Mouse (Mus musculus) liver, embryonic 16.5 days (tissue): ENCODE data around the gene Arl2bp. TPM values are rescaled to one million over a fixed set of nuclear protein-coding genes. Genes with fewer than 3 reads are reported as not detected.

Experiments used
- ATAC-seq: fragments of 200-750 bp; cut with Nextera tagmentation; 2 replicates; pipeline ENCODE4 v1.8.0; 2017; ENCODE audit warnings: low read depth, mild to moderate bottlenecking, moderate number of reproducible peaks, moderate library complexity
- H3K27ac ChIP-seq: fragments of 300-500 bp; sonication (generic); 2 replicates; pipeline ENCODE4 v1.5.1; 2014; ENCODE audit warnings: mild to moderate bottlenecking, low read length
- H3K27me3 ChIP-seq: fragments of 300-500 bp; sonication (generic); 2 replicates; pipeline ENCODE4 v1.6.1; 2014; ENCODE audit warnings: low read depth, low read length, mixed read lengths; ENCODE audit not compliant: control insufficient read depth, insufficient read depth
- H3K36me3 ChIP-seq: fragments of 300-500 bp; sonication (generic); 2 replicates; pipeline ENCODE4 v1.6.1; 2014; ENCODE audit warnings: mild to moderate bottlenecking; ENCODE audit not compliant: control insufficient read depth, insufficient read depth
- H3K4me1 ChIP-seq: fragments of 300-500 bp; sonication (generic); 2 replicates; pipeline ENCODE4 v1.6.1; 2014; ENCODE audit warnings: low read depth, low read length, mixed read lengths; ENCODE audit not compliant: control insufficient read depth
- H3K4me2 ChIP-seq: fragments of 300-500 bp; sonication (generic); 2 replicates; pipeline ENCODE4 v1.6.1; 2014; ENCODE audit warnings: low read depth, low read length, mixed read lengths
- H3K4me3 ChIP-seq: fragments of 300-500 bp; sonication (generic); 2 replicates; pipeline ENCODE4 v1.5.1; 2014; ENCODE audit warnings: low read depth, mild to moderate bottlenecking, low read length
- H3K9ac ChIP-seq: fragments of 300-500 bp; sonication (generic); 2 replicates; pipeline ENCODE4 v1.6.1; 2014; ENCODE audit warnings: low read depth, low read length
- H3K9me3 ChIP-seq: fragments of 300-500 bp; sonication (generic); replicated peaks from 2 replicates; pipeline ENCODE4 v1.6.1; 2016; ENCODE audit warnings: low read length; ENCODE audit not compliant: control insufficient read depth
- WGBS: fragments of 180-500 bp; shearing (Covaris S2); extraction: QIAGEN DNeasy Blood & Tissue Kit; methylation state at CpG from one replicate; pipeline ENCODE4 v1.1.7; 2014; ENCODE audit not compliant: insufficient replicate concordance; 5-methylcytosine and 5-hydroxymethylcytosine counted together
- polyA plus RNA-seq: library from polyadenylated mRNA; unstranded; fragments of >200 nt; fragmentation: Nextera tagmentation; extraction: Ambion mirVana; gene quantifications from 2 replicates; pipeline ENCODE4 v1.2.1, GENCODE M21; 2015

Arl2bp gene
- polyA plus RNA-seq, 1 experiment from 2014 or later: 19.5 TPM

GRCm38 (mm10) chr8:94682732-94683524, 16.5 kb downstream of the Arl2bp start:
- Histone ChIP-seq H3K4me1 (no peaks in the 10 kb centered on the region), H3K36me3 (no peaks in the 10 kb centered on the region), H3K4me2 (no peak overlapping the region), H3K9me3 (peaks cover 4% of the 10 kb centered on the region; the same call in 1 of the 2 replicates), H3K27me3 (no peaks in the 10 kb centered on the region), H3K27ac (no peak overlapping the region), H3K4me3 (no peak overlapping the region), H3K9ac (no peak overlapping the region)
- ATAC-seq: no peak
- WGBS: 63% methylated on average over 16 of the region's 16 CpGs

- ATAC-seq: no peak
- 42% methylated on average over 4 of the region's 4 CpGs for WGBS
- H3K27ac ChIP-seq: no peak overlapping the region
These were observed 17.9 kb downstream of the Arl2bp start for GRCm38 (mm10) chr8:94684287-94684686.

GRCm38 (mm10) chr8:94685953-94686352, 19.6 kb downstream of the Arl2bp start:
- Histone ChIP-seq H3K27ac (no peak overlapping the region), H3K36me3 (no peaks in the 10 kb centered on the region), H3K4me3 (no peak overlapping the region), H3K9me3 (no peaks in the 10 kb centered on the region), H3K4me1 (no peaks in the 10 kb centered on the region), H3K9ac (no peak overlapping the region), H3K27me3 (no peaks in the 10 kb centered on the region), H3K4me2 (no peak overlapping the region)
- no peak for ATAC-seq
- 49% methylated on average over 9 of the region's 9 CpGs for WGBS

More at GRCm38 (mm10) chr8:94684287-94684686, 17.9 kb downstream of the Arl2bp start:
- Histone ChIP-seq H3K4me1 (no peaks in the 10 kb centered on the region), H3K36me3 (no peaks in the 10 kb centered on the region), H3K9me3 (peaks cover 4% of the 10 kb centered on the region; the same call in 1 of the 2 replicates), H3K4me3 (no peak overlapping the region), H3K27me3 (no peaks in the 10 kb centered on the region), H3K9ac (no peak overlapping the region), H3K4me2 (no peak overlapping the region)

- 10% methylated on average over 6 of the region's 6 CpGs for WGBS
- peaks cover 54% of the 10 kb centered on the region for H3K27me3 ChIP-seq
- no peaks in the 10 kb centered on the region for H3K36me3 ChIP-seq
- no peak overlapping the region for H3K4me3 ChIP-seq
- ATAC-seq: no peak
- no peak overlapping the region for H3K27ac ChIP-seq
- peaks cover 8% of the 10 kb centered on the region for H3K4me1 ChIP-seq
- no peak overlapping the region for H3K4me2 ChIP-seq
- H3K9me3 ChIP-seq: no peaks in the 10 kb centered on the region
- H3K9ac ChIP-seq: no peak overlapping the region
These were observed 28.3 kb downstream of the Arl2bp start for GRCm38 (mm10) chr8:94694701-94695100.

- H3K36me3 ChIP-seq: no peaks in the 10 kb centered on the region
- no peaks in the 10 kb centered on the region for H3K9me3 ChIP-seq
- no peak overlapping the region for H3K27ac ChIP-seq
- peaks cover 54% of the 10 kb centered on the region for H3K27me3 ChIP-seq
- H3K4me3 ChIP-seq: peak overlapping the region; percentile 54
- H3K9ac ChIP-seq: no peak overlapping the region; the same call in 1 of the 2 replicates
- peaks cover 8% of the 10 kb centered on the region for H3K4me1 ChIP-seq
- peak; percentile 11; the same call in 1 of the 2 replicates for ATAC-seq
- WGBS: under 1% methylated on average over 31 of the region's 31 CpGs
- H3K4me2 ChIP-seq: peak overlapping the region; percentile 61
These were observed 29.1 kb downstream of the Arl2bp start for GRCm38 (mm10) chr8:94695341-94695993.

- Histone ChIP-seq H3K9ac (no peak within 1 kb of the TSS; the same call in 1 of the 2 replicates), H3K4me3 (peak within 1 kb of the TSS; percentile 54), H3K4me2 (peak within 1 kb of the TSS; percentile 61), H3K27ac (no peak within 1 kb of the TSS), H3K36me3 (no peaks in the 10 kb centered on the region), H3K27me3 (peaks cover 54% of the 10 kb centered on the region), H3K4me1 (peaks cover 8% of the 10 kb centered on the region), H3K9me3 (no peaks in the 10 kb centered on the region)
- peak; percentile 54 for ATAC-seq
- WGBS: 1% methylated on average over 41 of the region's 41 CpGs
These were observed 29.6 kb downstream of the Arl2bp start, which contains the start of gene Pllp for GRCm38 (mm10) chr8:94695994-94696384. Gene Pllp, minus strand, starts transcription at chr8:94696278.

- Histone ChIP-seq H3K9me3 (no peaks in the 10 kb centered on the region), H3K27me3 (peaks cover 54% of the 10 kb centered on the region), H3K9ac (no peak overlapping the region), H3K27ac (no peak overlapping the region), H3K4me2 (no peak overlapping the region), H3K4me1 (peaks cover 8% of the 10 kb centered on the region), H3K36me3 (no peaks in the 10 kb centered on the region), H3K4me3 (no peak overlapping the region)
- no peak for ATAC-seq
- 44% methylated on average over 3 of the region's 3 CpGs for WGBS
These were observed 30.2 kb downstream of the Arl2bp start for GRCm38 (mm10) chr8:94696566-94696965.

GRCm38 (mm10) chr8:94697956-94698355, 31.6 kb downstream of the Arl2bp start:
- Histone ChIP-seq H3K4me2 (no peak overlapping the region), H3K4me1 (peaks cover 8% of the 10 kb centered on the region), H3K9me3 (no peaks in the 10 kb centered on the region), H3K4me3 (no peak overlapping the region), H3K9ac (no peak overlapping the region), H3K27ac (no peak overlapping the region), H3K27me3 (peaks cover 49% of the 10 kb centered on the region), H3K36me3 (no peaks in the 10 kb centered on the region)
- no peak for ATAC-seq
- 70% methylated on average over 6 of the region's 6 CpGs for WGBS

GRCm38 (mm10) chr8:94699366-94699765, 33.0 kb downstream of the Arl2bp start:
- H3K4me1 ChIP-seq: peaks cover 14% of the 10 kb centered on the region
- H3K36me3 ChIP-seq: no peaks in the 10 kb centered on the region
- no peak overlapping the region for H3K4me3 ChIP-seq
- peaks cover 35% of the 10 kb centered on the region for H3K27me3 ChIP-seq
- ATAC-seq: no peak
- 72% methylated on average over 16 of the region's 16 CpGs for WGBS
- H3K9me3 ChIP-seq: no peaks in the 10 kb centered on the region
- no peak overlapping the region for H3K27ac ChIP-seq
- no peak overlapping the region for H3K4me2 ChIP-seq
- H3K9ac ChIP-seq: no peak overlapping the region
